Comparison of ENCODE assay signal across 9 mouse cellular contexts in genomic region chr9:76323756-76324155, GRCm38 (mm10). TPM values are rescaled to one million over a fixed set of nuclear protein-coding genes. Genes with fewer than 3 reads are reported as not detected.
DNase-seq lines count a peak whose midpoint lies in the region; ATAC-seq and TF ChIP-seq lines count a peak whose summit lies in the region.
"Had no signal": no experiment of that assay in that cellular context is flagged by ENCODE, and none has a peak within 500 bp of the region (broad histone marks: within the 10 kb centered on the region; RNA-seq: fewer than 3 reads in every experiment).

TSS of gene Hcrtr2 (minus strand) at chr9:76323856.

- H3K4me1 ChIP-seq in neural tube, embryonic 11.5 days (ENCODE audit: control insufficient read depth, insufficient read depth, low read length), result no peaks in the 10 kb centered on the region
- no peaks in the 10 kb centered on the region for H3K4me1 ChIP-seq in liver, embryonic 14.5 days (replicated peaks; ENCODE audit: control insufficient read depth in 2 of 2, insufficient read depth in 2 of 2, low read length in 1 of 2)
- no peaks in the 10 kb centered on the region for H3K4me1 ChIP-seq in stomach, postnatal 0 days (replicated peaks; ENCODE audit: control insufficient read depth, insufficient read depth)

- peak within 1 kb of the TSS; percentile 64 for H3K4me2 ChIP-seq in neural tube, embryonic 11.5 days (ENCODE audit: low read depth)
- H3K4me2 ChIP-seq in liver, embryonic 14.5 days (ENCODE audit: low read depth), result peak within 1 kb of the TSS; percentile 29
- peak within 1 kb of the TSS; percentile 77 for H3K4me2 ChIP-seq in stomach, postnatal 0 days (replicated peaks; ENCODE audit: low read depth)

- no peaks in the 10 kb centered on the region for H3K9me3 ChIP-seq in neural tube, embryonic 11.5 days (ENCODE audit: control insufficient read depth, low read length)
- H3K9me3 ChIP-seq in liver, embryonic 14.5 days (ENCODE audit: control insufficient read depth, low read length), result no peaks in the 10 kb centered on the region
- H3K9me3 ChIP-seq in stomach, postnatal 0 days (ENCODE audit: control insufficient read depth, low read length), result no peaks in the 10 kb centered on the region

- no peak within 1 kb of the TSS for H3K27ac ChIP-seq in gastrocnemius, adult 2 months
- no peak within 1 kb of the TSS for H3K27ac ChIP-seq in neural tube, embryonic 11.5 days (ENCODE audit: low read depth, low read length)
- H3K27ac ChIP-seq in liver, embryonic 14.5 days, result no peak within 1 kb of the TSS
- H3K27ac ChIP-seq in stomach, postnatal 0 days (replicated peaks), result no peak within 1 kb of the TSS

- H3K9ac ChIP-seq in neural tube, embryonic 11.5 days (ENCODE audit: low read length), result peak within 1 kb of the TSS; percentile 16
- no peak within 1 kb of the TSS for H3K9ac ChIP-seq in liver, embryonic 14.5 days (replicated peaks)
- H3K9ac ChIP-seq in stomach, postnatal 0 days (ENCODE audit: low read length), result peak within 1 kb of the TSS; percentile 27

- H3K4me3 ChIP-seq in gastrocnemius, adult 2 months, result peak within 1 kb of the TSS; percentile 38
- peak within 1 kb of the TSS; percentile 41 for H3K4me3 ChIP-seq in neural tube, embryonic 11.5 days (ENCODE audit: low read depth, low read length)
- H3K4me3 ChIP-seq in liver, embryonic 14.5 days (ENCODE audit: insufficient read depth in 1 of 2, low read depth in 2 of 2, low read length in 2 of 2), result peak within 1 kb of the TSS; percentile 12 to 13; a peak in 1 of 4 replicates
- peak within 1 kb of the TSS; percentile 39 for H3K4me3 ChIP-seq in stomach, postnatal 0 days (ENCODE audit: low read depth, low read length)

- DNase-seq in gastrocnemius, adult 2 months, result no peak
- no peak for DNase-seq in gastrocnemius, postnatal 4 days (ENCODE audit: low spot score in 2 of 2)
- DNase-seq in neural tube, embryonic 11.5 days (ENCODE audit: low spot score), result no peak
- DNase-seq in neural tube, embryonic 10.5 days (ENCODE audit: extremely low spot score, low spot score), result no peak
- no peak for DNase-seq in liver, embryonic 14.5 days (ENCODE audit: low read depth in 3 of 3, low spot score in 3 of 3)
- no peak for DNase-seq in stomach, postnatal 0 days (ENCODE audit: low spot score)
- no peak for DNase-seq in urinary bladder, postnatal 36 days (ENCODE audit: low spot score in 2 of 2)
- DNase-seq in right cerebral cortex, adult 18-20 months, result no peak

- peak; percentile 17; the same call in 1 of the 2 replicates for ATAC-seq in neural tube, embryonic 11.5 days (ENCODE audit: insufficient read depth, low FRiP score, low TSS enrichment)
- no peak for ATAC-seq in liver, embryonic 14.5 days (ENCODE audit: insufficient read depth)
- ATAC-seq in stomach, postnatal 0 days (ENCODE audit: low FRiP score, low TSS enrichment), result no peak

- no peak for TF ChIP-seq CTCF in gastrocnemius, adult 2 months (IDR thresholded peaks at IDR 0.05)
- no peak for TF ChIP-seq CTCF in liver, embryonic 14.5 days (IDR thresholded peaks at IDR 0.05; ENCODE audit: low read depth)
- no peak for TF ChIP-seq CTCF in stomach, postnatal 0 days (IDR thresholded peaks at IDR 0.05; ENCODE audit: low read depth)

- WGBS in neural tube, embryonic 11.5 days, result 79% methylated on average over 6 of the region's 6 CpGs
- 65% methylated on average over 6 of the region's 6 CpGs for WGBS in liver, embryonic 14.5 days (ENCODE audit: insufficient replicate concordance)
- 72% methylated on average over 6 of the region's 6 CpGs for WGBS in stomach, postnatal 0 days

- H3K36me3 ChIP-seq in neural tube, embryonic 11.5 days (ENCODE audit: control insufficient read depth, insufficient read depth, low read length), result no peaks in the 10 kb centered on the region
- H3K36me3 ChIP-seq in liver, embryonic 14.5 days (replicated peaks; ENCODE audit: control insufficient read depth, insufficient read depth, low read depth), result no peaks in the 10 kb centered on the region
- H3K36me3 ChIP-seq in stomach, postnatal 0 days (ENCODE audit: control insufficient read depth, insufficient read depth, low read length), result no peaks in the 10 kb centered on the region

- TF ChIP-seq EP300 in liver, embryonic 14.5 days (IDR thresholded peaks at IDR 0.05; ENCODE audit: low read depth), result no peak
- TF ChIP-seq EP300 in stomach, postnatal 0 days (optimal IDR thresholded peaks at IDR 0.05), result no peak

- intact Hi-C loops in gastrocnemius, adult 2 months (cut with DNase I), result no loop called here

- peaks cover 2% of the 10 kb centered on the region for H3K27me3 ChIP-seq in neural tube, embryonic 11.5 days (ENCODE audit: control insufficient read depth, insufficient read depth, low read length)
- H3K27me3 ChIP-seq in liver, embryonic 14.5 days (ENCODE audit: control insufficient read depth, insufficient read depth, low read length), result peaks cover 20% of the 10 kb centered on the region
- no peaks in the 10 kb centered on the region for H3K27me3 ChIP-seq in stomach, postnatal 0 days (ENCODE audit: control insufficient read depth, insufficient read depth, low read length)

RNA-seq across cellular contexts. Expression of gene Hcrtr2, which starts in this region (rescaled TPM):
- not detected for total RNA-seq in gastrocnemius, adult 2 months (2021)
- total RNA-seq in gastrocnemius, postnatal 4 days (2021), result not detected
- polyA plus RNA-seq in neural tube, embryonic 11.5 days (2014; fragmentation: Nextera tagmentation; extraction: Ambion mirVana), result 0.43 and 0.68 TPM in 2 replicates
- 0.01 and 0.02 TPM in 2 replicates for polyA plus RNA-seq in liver, embryonic 14.5 days (2012; rRNA removed)
- polyA plus RNA-seq in liver, embryonic 14.5 days (2014; fragmentation: Nextera tagmentation; extraction: Ambion mirVana), result not detected in 2 replicates
- 0.04 and 0.08 TPM in 2 replicates for polyA plus RNA-seq in stomach, postnatal 0 days (2015; fragmentation: Nextera tagmentation; extraction: Ambion mirVana)
- polyA plus RNA-seq: gonadal fat pad, adult 2 months had no signal

Comparison
In these comparisons a context has a peak if more than half of its experiments do, and no peak if none do; other contexts are left out.
1. Peak in ATAC-seq, H3K4me3 ChIP-seq, H3K9ac ChIP-seq and H3K4me2 ChIP-seq in neural tube, embryonic 11.5 days; RNA of the gene not detected or under 1 TPM.